Mouse (Mus musculus) midbrain, embryonic 16.5 days (tissue): ENCODE results near the gene Gm8909. TPM values are rescaled to one million over a fixed set of nuclear protein-coding genes. Genes with fewer than 3 reads are reported as not detected.
"Not testable (repeated sequence)": the region's sequence is repeated elsewhere in the genome, so short reads cannot be mapped to it uniquely, and the experiment has no call there.

Experiments used
- ATAC-seq: fragments of 200-750 bp; cut with Nextera tagmentation; 2 replicates; pipeline ENCODE4 v1.8.0; 2017; ENCODE audit warnings: moderate TSS enrichment
- H3K27ac ChIP-seq: fragments of 300-500 bp; sonication (generic); 2 replicates; pipeline ENCODE4 v1.5.1; 2014; ENCODE audit warnings: mild to moderate bottlenecking, low read length, mixed read lengths
- H3K27me3 ChIP-seq: fragments of 300-500 bp; sonication (generic); 2 replicates; pipeline ENCODE4 v1.6.1; 2014; ENCODE audit warnings: low read depth, low read length, mixed read lengths; ENCODE audit not compliant: control insufficient read depth, insufficient read depth
- H3K36me3 ChIP-seq: fragments of 300-500 bp; sonication (generic); 2 replicates; pipeline ENCODE4 v1.6.1; 2014; ENCODE audit warnings: mild to moderate bottlenecking, low read length, moderate library complexity, mixed read lengths; ENCODE audit not compliant: control insufficient read depth, insufficient read depth
- H3K4me1 ChIP-seq: fragments of 300-500 bp; sonication (generic); 2 replicates; pipeline ENCODE4 v1.6.1; 2014; ENCODE audit warnings: mild to moderate bottlenecking, low read length, mixed read lengths; ENCODE audit not compliant: control insufficient read depth, insufficient read depth
- H3K4me2 ChIP-seq: fragments of 300-500 bp; sonication (generic); 2 replicates; pipeline ENCODE4 v1.6.1; 2014; ENCODE audit warnings: mild to moderate bottlenecking, low read length, mixed read lengths
- H3K4me3 ChIP-seq: fragments of 300-500 bp; sonication (generic); 2 replicates; pipeline ENCODE4 v1.5.1; 2014; ENCODE audit warnings: low read depth, mild to moderate bottlenecking, low read length, moderate library complexity, mixed read lengths
- H3K9ac ChIP-seq: fragments of 300-500 bp; sonication (generic); 2 replicates; pipeline ENCODE4 v1.6.1; 2014; ENCODE audit warnings: low read depth, low read length, mixed read lengths
- H3K9me3 ChIP-seq: fragments of 300-500 bp; sonication (generic); replicated peaks from 2 replicates; pipeline ENCODE4 v1.6.1; 2014; ENCODE audit warnings: mild to moderate bottlenecking, low read length, mixed read lengths; ENCODE audit not compliant: control insufficient read depth, poor library complexity, severe bottlenecking
- WGBS: fragments of 180-500 bp; shearing (Covaris S2); extraction: QIAGEN DNeasy Blood & Tissue Kit; methylation state at CpG from one replicate; pipeline ENCODE4 v1.1.7; 2014; 5-methylcytosine and 5-hydroxymethylcytosine counted together
- polyA plus RNA-seq: library from polyadenylated mRNA; unstranded; fragments of >200 nt; fragmentation: Nextera tagmentation; extraction: Ambion mirVana; gene quantifications from 2 replicates; pipeline ENCODE4 v1.2.1, GENCODE M21; 2015

Gene Gm8909
- polyA plus RNA-seq, 1 experiment from 2014 or later: not detected

GRCm38 (mm10) chr17:36151200-36151599, 17.1 kb downstream of the Gm8909 start:
- H3K9me3 ChIP-seq, H3K27ac ChIP-seq, H3K36me3 ChIP-seq, H3K4me1 ChIP-seq, H3K4me3 ChIP-seq, ATAC-seq, H3K4me2 ChIP-seq, H3K9ac ChIP-seq: not testable (repeated sequence)
- peaks cover 13% of the 10 kb centered on the region for H3K27me3 ChIP-seq
- WGBS: 40% methylated on average over 4 of the region's 4 CpGs

GRCm38 (mm10) chr17:36148468-36148867, 19.9 kb downstream of the Gm8909 start:
- H3K27ac ChIP-seq, ATAC-seq: not testable (repeated sequence)

GRCm38 (mm10) chr17:36146937-36147336, 21.4 kb downstream of the Gm8909 start:
- not testable (repeated sequence) for ATAC-seq, H3K9me3 ChIP-seq, H3K4me1 ChIP-seq, H3K9ac ChIP-seq, H3K36me3 ChIP-seq, H3K27ac ChIP-seq, H3K4me3 ChIP-seq, H3K4me2 ChIP-seq
- peaks cover 30% of the 10 kb centered on the region for H3K27me3 ChIP-seq
- WGBS: 89% methylated on average over 1 of the region's 1 CpGs

More at GRCm38 (mm10) chr17:36148468-36148867, 19.9 kb downstream of the Gm8909 start:
- not testable (repeated sequence) for H3K9ac ChIP-seq, H3K4me3 ChIP-seq, H3K4me2 ChIP-seq, H3K9me3 ChIP-seq, H3K36me3 ChIP-seq, H3K4me1 ChIP-seq
- 65% methylated on average over 5 of the region's 5 CpGs for WGBS
- H3K27me3 ChIP-seq: peaks cover 24% of the 10 kb centered on the region

GRCm38 (mm10) chr17:36145861-36146156, 22.5 kb downstream of the Gm8909 start:
- H3K9me3 ChIP-seq: not testable (repeated sequence)

GRCm38 (mm10) chr17:36145111-36145860, 23.1 kb downstream of the Gm8909 start:
- Histone ChIP-seq H3K4me1 (peaks cover 3% of the 10 kb centered on the region; the same call in 1 of the 2 replicates), H3K9me3 (no peaks in the 10 kb centered on the region), H3K4me3 (peak overlapping the region; percentile 31), H3K27ac (no peak overlapping the region), H3K4me2 (peak overlapping the region; percentile 57), H3K9ac (0 out of 2 replicates have a peak overlapping the region, but pooled peaks have one; percentile 17), H3K27me3 (peaks cover 30% of the 10 kb centered on the region), H3K36me3 (no peaks in the 10 kb centered on the region)
- ATAC-seq: peak; percentile 32; the same call in 1 of the 2 replicates
- 2% methylated on average over 75 of the region's 78 CpGs for WGBS

More at GRCm38 (mm10) chr17:36145861-36146156, 22.5 kb downstream of the Gm8909 start:
- peaks cover 30% of the 10 kb centered on the region for H3K27me3 ChIP-seq
- not testable (repeated sequence) for H3K4me1 ChIP-seq, H3K36me3 ChIP-seq, H3K9ac ChIP-seq, ATAC-seq, H3K27ac ChIP-seq
- peak overlapping the region; percentile 57 for H3K4me2 ChIP-seq
- peak overlapping the region; percentile 31 for H3K4me3 ChIP-seq
- 2% methylated on average over 13 of the region's 13 CpGs for WGBS

- not testable (repeated sequence) for H3K4me1 ChIP-seq, H3K9me3 ChIP-seq, H3K27ac ChIP-seq, H3K4me3 ChIP-seq, H3K27me3 ChIP-seq, H3K9ac ChIP-seq, H3K36me3 ChIP-seq, H3K4me2 ChIP-seq, ATAC-seq
- WGBS: 75% methylated on average over 1 of the region's 1 CpGs
Observed at GRCm38 (mm10) chr17:36136299-36136848, 32.0 kb downstream of the Gm8909 start.

- H3K4me3 ChIP-seq, H3K4me1 ChIP-seq, H3K27me3 ChIP-seq, H3K27ac ChIP-seq, H3K36me3 ChIP-seq, H3K9me3 ChIP-seq, ATAC-seq, H3K9ac ChIP-seq, H3K4me2 ChIP-seq: not testable (repeated sequence)
Observed at GRCm38 (mm10) chr17:36135421-36136231, 32.7 kb downstream of the Gm8909 start.

GRCm38 (mm10) chr17:36131516-36132265, 36.6 kb downstream of the Gm8909 start:
- Histone ChIP-seq H3K9me3 (no peaks in the 10 kb centered on the region), H3K27ac (no peak overlapping the region), H3K4me2 (no peak overlapping the region), H3K9ac (no peak overlapping the region), H3K4me1 (no peaks in the 10 kb centered on the region), H3K36me3 (no peaks in the 10 kb centered on the region), H3K27me3 (no peaks in the 10 kb centered on the region), H3K4me3 (no peak overlapping the region)
- 73% methylated on average over 5 of the region's 5 CpGs for WGBS
- ATAC-seq: no peak
